Mouse (Mus musculus): ENCODE measurements at regions not wholly inside any gene's neighbourhood (a gene's known extent, or its start where the extent isn't known, plus 50 kb on each side); places are given as distances from the start of the nearest gene placed in this dataset.
"Not testable (repeated sequence)": the region's sequence is repeated elsewhere in the genome, so short reads cannot be mapped to it uniquely, and the experiment has no call there.

DNA sequence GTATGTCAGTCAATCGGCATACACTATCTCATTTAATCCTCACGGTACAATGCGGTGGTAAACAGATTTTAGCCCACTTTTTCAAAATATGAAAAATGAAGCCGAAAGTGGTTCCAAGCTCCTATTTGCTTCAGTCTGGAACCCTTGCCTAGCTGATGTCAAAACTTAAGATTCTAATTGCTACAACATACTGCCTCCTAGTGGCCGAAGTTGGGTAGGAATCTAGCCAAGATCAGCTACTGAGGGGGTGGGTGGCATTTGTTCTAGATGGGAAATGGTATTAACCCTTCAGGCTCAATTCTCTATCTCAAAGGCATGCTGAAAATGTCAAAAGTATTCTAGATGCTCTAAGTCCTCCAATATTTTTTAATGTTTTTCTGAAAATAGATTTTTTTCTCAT, 360.3 kb upstream of the Fign start:
- WGBS (ENCODE audit: insufficient replicate concordance): 66% methylated on average over 5 of the region's 5 CpGs
- no peaks in the 10 kb centered on the region for H3K9me3 ChIP-seq (ENCODE audit: low read length)
- H3K36me3 ChIP-seq (replicated peaks; ENCODE audit: insufficient read depth, low read length): no peaks in the 10 kb centered on the region
- no peak for ATAC-seq
- TF ChIP-seq EP300 (IDR thresholded peaks at IDR 0.05; ENCODE audit: low read depth) (no peak), CTCF (IDR thresholded peaks at IDR 0.05; ENCODE audit: low read depth) (peak; percentile 58)
- H3K9ac ChIP-seq (replicated peaks): no peak overlapping the region
- H3K27ac ChIP-seq (ENCODE audit: low read depth): no peak overlapping the region
- no peaks in the 10 kb centered on the region for H3K27me3 ChIP-seq (ENCODE audit: insufficient read depth, low read length)
- no peak for DNase-seq
- H3K4me2 ChIP-seq (ENCODE audit: low read depth, low read length): no peak overlapping the region
- H3K4me1 ChIP-seq (ENCODE audit: insufficient read depth): no peaks in the 10 kb centered on the region
- no peak overlapping the region for H3K4me3 ChIP-seq (ENCODE audit: low read depth, low read length)

DNA sequence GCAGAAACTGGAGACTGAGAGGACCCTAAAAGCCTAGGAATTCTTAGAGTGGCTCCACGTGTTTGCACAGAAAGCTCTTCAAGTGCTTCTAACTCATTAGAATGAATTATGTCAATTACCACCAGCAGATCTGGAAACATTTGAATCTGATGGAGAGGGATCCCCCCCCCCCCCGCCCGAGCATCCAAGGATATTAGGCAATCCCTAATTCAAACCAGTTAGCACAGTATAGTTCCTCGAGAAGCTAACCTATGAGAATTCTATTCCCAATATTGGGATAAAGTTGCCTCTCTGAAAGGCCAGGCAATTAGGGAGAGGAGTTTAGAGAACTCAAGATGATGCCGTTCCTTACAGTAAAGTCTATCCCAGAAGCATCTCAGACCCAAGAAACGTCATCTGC, 354.9 kb upstream of the Fign start:
- H3K4me2 ChIP-seq (ENCODE audit: low read depth, low read length): no peak overlapping the region
- 80% methylated on average over 6 of the region's 6 CpGs for WGBS (ENCODE audit: insufficient replicate concordance)
- ATAC-seq: no peak
- no peaks in the 10 kb centered on the region for H3K27me3 ChIP-seq (ENCODE audit: insufficient read depth, low read length)
- H3K4me3 ChIP-seq (ENCODE audit: low read depth, low read length): no peak overlapping the region
- no peaks in the 10 kb centered on the region for H3K4me1 ChIP-seq (ENCODE audit: insufficient read depth)
- no peak overlapping the region for H3K27ac ChIP-seq (ENCODE audit: low read depth)
- no peak overlapping the region for H3K9ac ChIP-seq (replicated peaks)
- DNase-seq: no peak
- TF ChIP-seq CTCF (IDR thresholded peaks at IDR 0.05; ENCODE audit: low read depth): no peak
- TF ChIP-seq EP300 (IDR thresholded peaks at IDR 0.05; ENCODE audit: low read depth): no peak
- H3K36me3 ChIP-seq (replicated peaks; ENCODE audit: insufficient read depth, low read length): no peaks in the 10 kb centered on the region
- no peaks in the 10 kb centered on the region for H3K9me3 ChIP-seq (ENCODE audit: low read length)

DNA sequence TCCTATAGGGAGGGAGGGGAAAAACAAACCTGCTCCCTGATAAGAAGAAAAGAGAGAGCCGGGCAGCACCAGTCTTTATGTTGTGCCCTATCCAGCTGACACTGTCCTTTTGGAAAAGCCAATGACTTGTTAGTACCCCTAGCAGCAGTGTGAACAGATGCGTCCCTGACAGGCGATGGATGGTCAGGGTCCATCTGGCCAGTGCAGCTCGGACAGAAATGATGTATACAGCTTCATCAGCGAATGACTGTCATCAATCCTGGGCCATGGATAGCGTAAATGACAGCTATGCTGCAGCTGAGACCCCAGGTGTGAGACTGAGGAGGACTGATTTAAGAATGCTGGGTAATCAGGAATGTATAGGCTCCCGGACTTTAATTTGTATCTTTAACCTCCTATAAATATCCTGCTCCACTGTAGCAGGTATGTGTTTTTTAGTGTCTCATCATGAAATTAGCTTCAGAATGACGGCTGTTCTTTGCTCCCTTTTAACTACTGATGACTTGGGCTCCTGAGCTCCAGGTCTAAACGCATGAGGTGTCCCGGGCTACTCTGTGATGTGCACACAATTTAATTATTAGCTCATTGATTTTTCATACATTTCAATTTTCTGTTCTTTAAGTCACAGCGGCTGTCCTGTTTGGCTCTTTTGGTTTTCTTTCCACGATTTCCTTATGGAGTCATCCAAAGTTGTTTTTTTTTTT, 353.9 kb upstream of the Fign start:
- no peaks in the 10 kb centered on the region for H3K4me1 ChIP-seq (ENCODE audit: insufficient read depth)
- no peak overlapping the region for H3K4me3 ChIP-seq (ENCODE audit: low read depth, low read length)
- DNase-seq (no peak), ATAC-seq (no peak)
- no peak overlapping the region for H3K9ac ChIP-seq (replicated peaks)
- H3K27me3 ChIP-seq (ENCODE audit: insufficient read depth, low read length): no peaks in the 10 kb centered on the region
- 82% methylated on average over 12 of the region's 12 CpGs for WGBS (ENCODE audit: insufficient replicate concordance)
- no peak overlapping the region for H3K4me2 ChIP-seq (ENCODE audit: low read depth, low read length)
- no peaks in the 10 kb centered on the region for H3K36me3 ChIP-seq (replicated peaks; ENCODE audit: insufficient read depth, low read length)
- no peak overlapping the region for H3K27ac ChIP-seq (ENCODE audit: low read depth)
- H3K9me3 ChIP-seq (ENCODE audit: low read length): no peaks in the 10 kb centered on the region
- no peak for TF ChIP-seq CTCF (IDR thresholded peaks at IDR 0.05; ENCODE audit: low read depth)
- TF ChIP-seq EP300 (IDR thresholded peaks at IDR 0.05; ENCODE audit: low read depth): no peak

DNA sequence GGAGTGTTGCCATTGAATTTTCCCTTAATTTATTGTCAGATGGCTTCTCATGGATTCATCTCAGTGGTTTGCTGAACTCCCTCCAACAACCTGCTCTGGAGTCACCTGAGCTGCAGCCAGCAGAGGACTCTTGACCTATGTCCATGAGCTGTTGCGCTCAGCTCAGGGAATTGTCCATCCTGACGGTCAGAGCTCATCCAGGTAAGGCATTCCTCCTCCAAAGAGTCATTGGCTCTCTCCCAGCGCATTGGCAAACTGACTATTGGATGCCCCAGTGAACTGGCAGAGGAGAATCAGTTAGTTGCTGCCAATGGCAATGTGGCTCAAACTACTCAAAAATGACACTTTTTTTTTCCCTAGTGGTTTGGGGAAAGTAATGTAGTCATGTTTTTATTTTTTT, 345.3 kb upstream of the Fign start:
- WGBS (ENCODE audit: insufficient replicate concordance): 75% methylated on average over 3 of the region's 3 CpGs
- no peaks in the 10 kb centered on the region for H3K36me3 ChIP-seq (replicated peaks; ENCODE audit: insufficient read depth, low read length)

DNA sequence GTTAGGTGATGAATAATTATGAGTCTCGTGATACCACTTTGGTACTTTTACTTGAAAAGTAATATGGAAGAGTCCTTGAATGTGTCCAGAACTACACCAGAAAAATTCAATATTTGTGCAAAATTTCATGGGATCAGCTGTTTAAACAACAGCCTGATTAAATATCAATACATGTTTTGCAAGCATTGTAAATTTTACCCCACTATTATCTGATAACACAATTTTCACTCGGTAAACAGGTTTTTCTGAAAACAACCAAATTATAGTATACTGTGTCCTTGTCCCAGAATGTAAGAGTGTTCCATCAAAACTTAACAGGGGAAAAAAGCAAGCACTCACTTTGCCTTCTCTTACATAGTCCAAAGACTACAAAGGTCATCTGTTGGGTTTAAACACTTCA, 343.1 kb upstream of the Fign start:
- 79% methylated on average over 2 of the region's 2 CpGs for WGBS (ENCODE audit: insufficient replicate concordance)
- no peak for ATAC-seq

More for the DNA sequence above, 345.3 kb upstream of the Fign start:
- Histone ChIP-seq H3K4me1 (ENCODE audit: insufficient read depth) (no peaks in the 10 kb centered on the region), H3K4me3 (ENCODE audit: low read depth, low read length) (no peak overlapping the region), H3K4me2 (ENCODE audit: low read depth, low read length) (no peak overlapping the region), H3K9me3 (ENCODE audit: low read length) (no peaks in the 10 kb centered on the region), H3K9ac (replicated peaks) (no peak overlapping the region), H3K27me3 (ENCODE audit: insufficient read depth, low read length) (no peaks in the 10 kb centered on the region), H3K27ac (ENCODE audit: low read depth) (no peak overlapping the region)
- DNase-seq (no peak), ATAC-seq (no peak)
- no peak for TF ChIP-seq CTCF (IDR thresholded peaks at IDR 0.05; ENCODE audit: low read depth)
- TF ChIP-seq EP300 (IDR thresholded peaks at IDR 0.05; ENCODE audit: low read depth): no peak

DNA sequence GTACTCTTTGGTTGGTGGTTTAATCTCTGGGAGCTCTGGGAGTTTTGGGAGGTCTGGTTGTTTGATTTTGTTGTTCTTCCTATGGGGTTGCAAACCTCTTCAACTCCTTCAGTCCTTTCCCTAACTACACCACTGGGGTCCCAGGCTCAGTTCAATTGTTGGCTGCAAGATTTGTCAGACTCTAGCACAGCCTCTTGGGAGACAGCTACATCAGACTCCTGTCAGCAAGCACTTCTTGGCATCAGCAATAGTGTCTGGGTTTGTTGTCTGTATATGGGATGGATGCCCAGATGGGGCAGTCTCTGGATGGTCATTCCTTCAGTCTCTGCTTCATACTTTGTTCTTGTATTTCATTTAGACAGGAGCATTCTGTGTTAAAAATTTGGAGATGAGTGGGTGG, 319.3 kb upstream of the Fign start:
- H3K9me3 ChIP-seq (ENCODE audit: low read length); H3K36me3 ChIP-seq (replicated peaks; ENCODE audit: insufficient read depth, low read length); ATAC-seq; H3K9ac ChIP-seq (replicated peaks); H3K27me3 ChIP-seq (ENCODE audit: insufficient read depth, low read length); H3K4me2 ChIP-seq (ENCODE audit: low read depth, low read length); H3K27ac ChIP-seq (ENCODE audit: low read depth); H3K4me3 ChIP-seq (ENCODE audit: low read depth, low read length); H3K4me1 ChIP-seq (ENCODE audit: insufficient read depth); DNase-seq: not testable (repeated sequence)

More for the DNA sequence above, 343.1 kb upstream of the Fign start:
- no peak overlapping the region for H3K4me2 ChIP-seq (ENCODE audit: low read depth, low read length)
- H3K36me3 ChIP-seq (replicated peaks; ENCODE audit: insufficient read depth, low read length): no peaks in the 10 kb centered on the region
- no peak for TF ChIP-seq EP300 (IDR thresholded peaks at IDR 0.05; ENCODE audit: low read depth)
- no peak for TF ChIP-seq CTCF (IDR thresholded peaks at IDR 0.05; ENCODE audit: low read depth)
- H3K27me3 ChIP-seq (ENCODE audit: insufficient read depth, low read length): no peaks in the 10 kb centered on the region
- no peaks in the 10 kb centered on the region for H3K4me1 ChIP-seq (ENCODE audit: insufficient read depth)
- DNase-seq: no peak
- no peak overlapping the region for H3K4me3 ChIP-seq (ENCODE audit: low read depth, low read length)
- H3K27ac ChIP-seq (ENCODE audit: low read depth): no peak overlapping the region
- no peak overlapping the region for H3K9ac ChIP-seq (replicated peaks)
- no peaks in the 10 kb centered on the region for H3K9me3 ChIP-seq (ENCODE audit: low read length)

DNA sequence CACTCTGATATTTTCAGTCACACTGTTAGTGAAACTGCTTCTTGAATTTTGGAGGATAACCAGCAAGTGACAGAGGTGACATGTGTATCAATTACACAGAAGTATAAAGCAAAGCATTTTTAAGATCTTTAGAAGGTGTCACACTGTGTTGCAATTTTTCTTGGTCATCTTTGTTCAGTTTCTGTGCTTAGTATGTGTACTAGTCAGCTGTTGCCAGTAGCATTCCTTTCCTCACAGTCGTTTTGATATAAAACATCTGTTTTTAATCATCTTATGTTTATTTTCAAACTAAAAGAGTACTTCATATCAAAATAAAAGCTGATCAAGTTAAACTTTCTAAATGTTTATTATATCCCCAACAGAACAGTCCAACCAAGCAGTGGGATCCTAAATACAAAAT, 316.0 kb upstream of the Fign start:
- WGBS (ENCODE audit: insufficient replicate concordance): 56% methylated on average over 1 of the region's 1 CpGs
- Histone ChIP-seq H3K4me2 (ENCODE audit: low read depth, low read length) (no peak overlapping the region), H3K4me1 (ENCODE audit: insufficient read depth) (no peaks in the 10 kb centered on the region), H3K9me3 (ENCODE audit: low read length) (no peaks in the 10 kb centered on the region), H3K4me3 (ENCODE audit: low read depth, low read length) (no peak overlapping the region), H3K36me3 (replicated peaks; ENCODE audit: insufficient read depth, low read length) (no peaks in the 10 kb centered on the region), H3K9ac (replicated peaks) (no peak overlapping the region), H3K27me3 (ENCODE audit: insufficient read depth, low read length) (no peaks in the 10 kb centered on the region), H3K27ac (ENCODE audit: low read depth) (no peak overlapping the region)
- no peak for ATAC-seq
- no peak for DNase-seq
- TF ChIP-seq EP300 (IDR thresholded peaks at IDR 0.05; ENCODE audit: low read depth) (no peak), CTCF (IDR thresholded peaks at IDR 0.05; ENCODE audit: low read depth) (no peak)
